Mouse (Mus musculus) stomach, postnatal 0 days (tissue): ENCODE data around the gene Cfap52. TPM values are rescaled to one million over a fixed set of nuclear protein-coding genes. Genes with fewer than 3 reads are reported as not detected.
A peak's percentile ranks its signal among the peaks of the same experiment; 100 is the strongest.

Experiments used
- ATAC-seq: fragments of 200-750 bp; cut with Nextera tagmentation; 2 replicates; pipeline ENCODE4 v1.8.0; 2017; ENCODE audit not compliant: low FRiP score, low TSS enrichment
- DNase-seq: peaks from one replicate; pipeline ENCODE4 v3.0.0-alpha.2; 2016; ENCODE audit warnings: low spot score
- H3K27ac ChIP-seq: fragments of 300-500 bp; sonication (generic); replicated peaks from 2 replicates; pipeline ENCODE4 v1.5.1; 2014; ENCODE audit warnings: mild to moderate bottlenecking, control low read depth
- H3K27me3 ChIP-seq: fragments of 300-500 bp; sonication (generic); 2 replicates; pipeline ENCODE4 v1.6.1; 2014; ENCODE audit warnings: low read length; ENCODE audit not compliant: control insufficient read depth, insufficient read depth
- H3K36me3 ChIP-seq: fragments of 300-500 bp; sonication (generic); 2 replicates; pipeline ENCODE4 v1.6.1; 2014; ENCODE audit warnings: low read length, mixed read lengths; ENCODE audit not compliant: control insufficient read depth, insufficient read depth
- H3K4me1 ChIP-seq: fragments of 300-500 bp; sonication (generic); replicated peaks from 2 replicates; pipeline ENCODE4 v1.6.1; 2014; ENCODE audit warnings: antibody characterized with exemption; ENCODE audit not compliant: control insufficient read depth, insufficient read depth
- H3K4me2 ChIP-seq: fragments of 300-500 bp; sonication (generic); replicated peaks from 2 replicates; pipeline ENCODE4 v1.6.1; 2014; ENCODE audit warnings: low read depth, mild to moderate bottlenecking, control low read depth, moderate library complexity
- H3K4me3 ChIP-seq: fragments of 300-500 bp; sonication (generic); 2 replicates; pipeline ENCODE4 v1.5.1; 2014; ENCODE audit warnings: low read depth, low read length, control low read depth
- H3K9ac ChIP-seq: fragments of 300-500 bp; sonication (generic); 2 replicates; pipeline ENCODE4 v1.6.1; 2014; ENCODE audit warnings: mild to moderate bottlenecking, low read length, control low read depth, mixed read lengths
- H3K9me3 ChIP-seq: fragments of 300-500 bp; sonication (generic); 2 replicates; pipeline ENCODE4 v1.6.1; 2016; ENCODE audit warnings: low read length; ENCODE audit not compliant: control insufficient read depth
- CTCF ChIP-seq: IDR thresholded peaks from 2 replicates; pipeline ENCODE4 v1.5.1; 2016; ENCODE audit warnings: antibody characterized with exemption, low read depth, mild to moderate bottlenecking, moderate library complexity
- EP300 ChIP-seq: optimal IDR thresholded peaks from 2 replicates; pipeline ENCODE3; 2016; ENCODE audit warnings: antibody characterized with exemption
- WGBS: fragments of 180-500 bp; shearing (Covaris S2); extraction: QIAGEN DNeasy Blood & Tissue Kit; methylation state at CpG from one replicate; pipeline ENCODE4 v1.1.7; 2014; 5-methylcytosine and 5-hydroxymethylcytosine counted together
- polyA plus RNA-seq: library from polyadenylated mRNA; unstranded; fragments of >200 nt; fragmentation: Nextera tagmentation; extraction: Ambion mirVana; gene quantifications from 2 replicates; pipeline ENCODE4 v1.2.1, GENCODE M21; 2015

Gene Cfap52
- polyA plus RNA-seq, 1 experiment from 2014 or later = 0.35 TPM

DNA sequence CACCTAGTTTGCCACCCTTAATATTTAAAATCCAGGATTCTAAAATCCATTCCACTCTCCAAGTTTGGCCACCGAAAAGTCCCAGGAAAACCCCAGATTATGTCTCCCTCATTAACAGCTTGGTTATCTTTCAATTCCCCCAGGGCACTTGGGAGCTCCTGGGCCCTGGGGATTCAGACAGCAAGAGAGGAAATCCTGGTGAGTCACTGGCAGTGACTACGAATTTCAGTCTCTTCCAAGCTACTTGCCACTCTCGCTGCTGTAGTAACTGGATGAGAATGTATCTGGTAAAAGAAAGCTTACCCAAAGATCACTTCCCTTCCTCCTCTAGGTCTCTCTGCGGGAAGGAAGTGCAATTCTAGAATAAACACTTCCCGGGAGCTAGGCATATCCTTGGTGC lies 45.9 kb downstream of the Cfap52 start:
- DNase-seq = no peak
- no peaks in the 10 kb centered on the region for H3K4me1 ChIP-seq
- no peaks in the 10 kb centered on the region for H3K27me3 ChIP-seq
- H3K4me2 ChIP-seq = no peak overlapping the region
- no peak for ATAC-seq
- no peaks in the 10 kb centered on the region for H3K9me3 ChIP-seq
- no peak overlapping the region for H3K27ac ChIP-seq
- TF ChIP-seq CTCF = no peak
- no peak for TF ChIP-seq EP300
- H3K9ac ChIP-seq = no peak overlapping the region
- no peak overlapping the region for H3K4me3 ChIP-seq
- WGBS = 50% methylated on average over 5 of the region's 5 CpGs
- no peaks in the 10 kb centered on the region for H3K36me3 ChIP-seq

DNA sequence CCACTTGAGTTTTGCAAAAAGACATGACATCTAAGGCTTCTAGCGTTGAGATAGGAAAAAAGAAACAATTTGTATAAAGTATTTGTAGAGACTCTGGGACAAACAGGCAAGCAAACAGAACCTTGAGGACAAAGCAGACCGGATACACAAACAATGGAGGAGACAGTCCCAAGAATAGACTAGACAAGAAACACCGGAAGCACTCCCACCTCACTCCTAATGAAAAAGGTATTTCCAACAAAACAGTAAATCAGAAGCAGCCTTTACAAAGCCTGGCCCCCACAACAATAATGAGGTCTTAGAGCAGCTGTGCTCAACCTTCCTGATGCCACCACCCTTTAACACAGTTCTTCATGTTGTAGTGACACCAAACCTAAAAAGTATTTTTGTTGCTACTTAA lies 48.3 kb downstream of the Cfap52 start:
- Histone ChIP-seq H3K9me3 (no peaks in the 10 kb centered on the region), H3K9ac (no peak overlapping the region), H3K27me3 (no peaks in the 10 kb centered on the region), H3K4me2 (no peak overlapping the region), H3K4me1 (no peaks in the 10 kb centered on the region), H3K36me3 (no peaks in the 10 kb centered on the region), H3K27ac (no peak overlapping the region), H3K4me3 (no peak overlapping the region)
- no peak for TF ChIP-seq CTCF
- no peak for TF ChIP-seq EP300
- no peak for ATAC-seq
- 69% methylated on average over 3 of the region's 3 CpGs for WGBS
- no peak for DNase-seq

DNA sequence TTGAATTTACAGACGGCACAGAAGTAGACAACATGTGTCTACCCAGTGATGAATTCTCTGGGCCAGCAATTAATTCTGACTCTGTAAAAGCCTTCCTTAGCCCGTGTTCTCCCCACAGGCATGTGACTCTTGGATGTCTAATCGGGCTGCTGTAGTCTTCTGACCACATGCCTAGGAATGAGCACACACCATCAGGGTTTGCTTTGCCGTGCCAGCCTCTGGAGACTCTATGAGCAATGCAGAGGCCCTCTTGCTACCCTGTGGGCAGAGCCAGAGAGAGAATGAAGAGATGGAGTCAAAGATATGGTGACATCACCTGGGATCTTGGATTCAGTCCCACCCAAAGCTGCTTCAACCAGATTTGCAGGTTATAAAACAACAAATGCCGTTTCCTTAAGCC lies 54.4 kb downstream of the Cfap52 start:
- WGBS = 58% methylated on average over 5 of the region's 5 CpGs
- Histone ChIP-seq H3K4me3 (no peak overlapping the region), H3K9me3 (no peaks in the 10 kb centered on the region), H3K36me3 (no peaks in the 10 kb centered on the region), H3K4me1 (0 out of 2 replicates have a peak, but pooled peaks cover 2% of the 10 kb centered on the region), H3K27ac (0 out of 2 replicates have a peak overlapping the region, but pooled peaks have one; percentile 25), H3K4me2 (no peak overlapping the region), H3K27me3 (no peaks in the 10 kb centered on the region), H3K9ac (no peak overlapping the region)
- DNase-seq = no peak
- TF ChIP-seq EP300 (no peak), CTCF (no peak)
- peak; percentile 61; the same call in 1 of the 2 replicates for ATAC-seq

GRCm38 (mm10) chr11:67903756-67904155 lies 61.7 kb downstream of the Cfap52 start:
- no peaks in the 10 kb centered on the region for H3K4me1 ChIP-seq
- no peak overlapping the region for H3K4me3 ChIP-seq
- no peaks in the 10 kb centered on the region for H3K9me3 ChIP-seq
- TF ChIP-seq CTCF = no peak
- no peak for TF ChIP-seq EP300
- H3K36me3 ChIP-seq = no peaks in the 10 kb centered on the region
- WGBS = 80% methylated on average over 4 of the region's 4 CpGs
- H3K27me3 ChIP-seq = no peaks in the 10 kb centered on the region
- no peak overlapping the region for H3K27ac ChIP-seq
- H3K9ac ChIP-seq = no peak overlapping the region
- DNase-seq (no peak), ATAC-seq (no peak)
- no peak overlapping the region for H3K4me2 ChIP-seq

DNA sequence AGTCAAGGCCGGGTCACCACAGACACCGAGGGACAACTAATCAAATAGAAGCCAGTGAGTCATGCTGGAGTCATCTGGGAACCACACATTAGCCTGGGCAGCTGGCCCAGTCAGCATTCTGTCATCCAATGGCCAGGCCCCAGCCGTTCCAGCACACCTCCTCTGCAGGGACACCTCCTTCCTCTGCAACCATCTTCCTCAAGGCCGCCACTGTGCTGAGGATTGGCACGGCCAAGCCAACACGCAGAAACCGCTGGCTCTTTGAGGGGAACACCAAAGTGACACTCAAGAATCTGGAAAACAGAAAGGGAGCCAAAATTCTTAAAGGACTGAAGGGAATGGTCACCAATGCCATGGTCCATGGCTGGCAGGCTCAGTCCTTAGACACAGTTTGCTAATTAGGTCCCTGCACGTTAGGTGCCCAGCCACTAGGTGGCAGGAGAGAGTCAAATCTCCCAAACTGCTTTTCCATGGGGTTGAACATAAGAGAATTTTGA lies 68.3 kb downstream of the Cfap52 start:
- WGBS = 36% methylated on average over 8 of the region's 8 CpGs
- Histone ChIP-seq H3K27me3 (no peaks in the 10 kb centered on the region), H3K9me3 (no peaks in the 10 kb centered on the region), H3K4me2 (no peak overlapping the region), H3K27ac (no peak overlapping the region), H3K4me3 (no peak overlapping the region), H3K9ac (no peak overlapping the region), H3K4me1 (no peaks in the 10 kb centered on the region), H3K36me3 (no peaks in the 10 kb centered on the region)
- TF ChIP-seq CTCF (peak; percentile 87), EP300 (no peak)
- DNase-seq = peak; percentile 73
- peak; percentile 92 for ATAC-seq

- no peak overlapping the region for H3K4me3 ChIP-seq
- no peak overlapping the region for H3K4me2 ChIP-seq
- H3K27me3 ChIP-seq = no peaks in the 10 kb centered on the region
- 82% methylated on average over 7 of the region's 7 CpGs for WGBS
- H3K4me1 ChIP-seq = no peaks in the 10 kb centered on the region
- no peaks in the 10 kb centered on the region for H3K36me3 ChIP-seq
- H3K9me3 ChIP-seq = no peaks in the 10 kb centered on the region
- TF ChIP-seq CTCF (no peak), EP300 (no peak)
- no peak overlapping the region for H3K27ac ChIP-seq
- no peak for ATAC-seq
- no peak for DNase-seq
- H3K9ac ChIP-seq = no peak overlapping the region
Measured at GRCm38 (mm10) chr11:67895641-67896040, 69.8 kb downstream of the Cfap52 start.
